Mouse (Mus musculus): ENCODE results near the gene Pnldc1.
"Not testable (repeated sequence)": the region's sequence is repeated elsewhere in the genome, so short reads cannot be mapped to it uniquely, and the experiment has no call there.

Gene Pnldc1

GRCm38 (mm10) chr17:12915881-12916583 lies 6.0 kb upstream of the Pnldc1 start, which contains the start of gene Mrpl18:
Gene Mrpl18 (minus strand): TSS chr17:12916345.
- in situ Hi-C loops (cut with MboI; ENCODE audit: low pct_unique_long_range_greater_than_20kb in 1 of 2, low sequenced_read_pairs in 2 of 2, unreplicated experiment in 1 of 2), result loop anchor here in 1 of 2 experiments (10.0 kb wide), 1 partner anchor 69 kb away; no protein-coding TSS in a partner anchor

- in situ Hi-C loops (cut with MboI; ENCODE audit: low pct_unique_long_range_greater_than_20kb in 1 of 2, low sequenced_read_pairs in 2 of 2, unreplicated experiment in 1 of 2), result loop anchor here in 1 of 2 experiments (10.0 kb wide), 1 partner anchor 69 kb away; no protein-coding TSS in a partner anchor
These were observed 5.5 kb upstream of the Pnldc1 start, which contains the start of gene Tcp1 for GRCm38 (mm10) chr17:12915488-12915880. Gene Tcp1 (plus strand): TSS chr17:12915701.

GRCm38 (mm10) chr17:12910391-12910790 lies 361 bp upstream of the Pnldc1 start:
- in situ Hi-C loops (cut with MboI; ENCODE audit: low pct_unique_long_range_greater_than_20kb in 1 of 2, low sequenced_read_pairs in 2 of 2, unreplicated experiment in 1 of 2), result loop anchor here in 1 of 2 experiments (10.0 kb wide), 1 partner anchor 74 kb away; no protein-coding TSS in a partner anchor

- in situ Hi-C loops (cut with MboI; ENCODE audit: low pct_unique_long_range_greater_than_20kb in 1 of 2, low sequenced_read_pairs in 2 of 2, unreplicated experiment in 1 of 2), result no loop called here
These were observed 3.6 kb downstream of the Pnldc1 start for GRCm38 (mm10) chr17:12906436-12906835.

- in situ Hi-C loops (cut with MboI; ENCODE audit: low pct_unique_long_range_greater_than_20kb in 1 of 2, low sequenced_read_pairs in 2 of 2, unreplicated experiment in 1 of 2), result no loop called here
These were observed 4.2 kb downstream of the Pnldc1 start for GRCm38 (mm10) chr17:12905810-12906209.

GRCm38 (mm10) chr17:12904349-12904748 lies 5.7 kb downstream of the Pnldc1 start:
- in situ Hi-C loops (cut with MboI; ENCODE audit: low pct_unique_long_range_greater_than_20kb in 1 of 2, low sequenced_read_pairs in 2 of 2, unreplicated experiment in 1 of 2), result no loop called here

- in situ Hi-C loops (cut with MboI; ENCODE audit: low pct_unique_long_range_greater_than_20kb in 1 of 2, low sequenced_read_pairs in 2 of 2, unreplicated experiment in 1 of 2), result no loop called here
These were observed 6.4 kb downstream of the Pnldc1 start for GRCm38 (mm10) chr17:12903372-12904333.

- in situ Hi-C loops (cut with MboI; ENCODE audit: low pct_unique_long_range_greater_than_20kb in 1 of 2, low sequenced_read_pairs in 2 of 2, unreplicated experiment in 1 of 2), result no loop called here
These were observed 7.7 kb downstream of the Pnldc1 start for GRCm38 (mm10) chr17:12902291-12902690.

- in situ Hi-C loops (cut with MboI; ENCODE audit: low pct_unique_long_range_greater_than_20kb in 1 of 2, low sequenced_read_pairs in 2 of 2, unreplicated experiment in 1 of 2), result not testable (repeated sequence)
These were observed 11.4 kb downstream of the Pnldc1 start for GRCm38 (mm10) chr17:12898607-12899006.

GRCm38 (mm10) chr17:12897674-12898073 lies 12.4 kb downstream of the Pnldc1 start:
- in situ Hi-C loops (cut with MboI; ENCODE audit: low pct_unique_long_range_greater_than_20kb in 1 of 2, low sequenced_read_pairs in 2 of 2, unreplicated experiment in 1 of 2), result no loop called here

GRCm38 (mm10) chr17:12892033-12892432 lies 18.0 kb downstream of the Pnldc1 start:
- in situ Hi-C loops (cut with MboI; ENCODE audit: low pct_unique_long_range_greater_than_20kb in 1 of 2, low sequenced_read_pairs in 2 of 2, unreplicated experiment in 1 of 2), result no loop called here

GRCm38 (mm10) chr17:12891054-12891453 lies 19.0 kb downstream of the Pnldc1 start:
- in situ Hi-C loops (cut with MboI; ENCODE audit: low pct_unique_long_range_greater_than_20kb in 1 of 2, low sequenced_read_pairs in 2 of 2, unreplicated experiment in 1 of 2), result no loop called here

- in situ Hi-C loops (cut with MboI; ENCODE audit: low pct_unique_long_range_greater_than_20kb in 1 of 2, low sequenced_read_pairs in 2 of 2, unreplicated experiment in 1 of 2), result loop anchor here in 1 of 2 experiments (10.0 kb wide), 1 partner anchor 658 kb away; no protein-coding TSS in a partner anchor
These were observed 22.8 kb downstream of the Pnldc1 start for GRCm38 (mm10) chr17:12887021-12887775.

- in situ Hi-C loops (cut with MboI; ENCODE audit: low pct_unique_long_range_greater_than_20kb in 1 of 2, low sequenced_read_pairs in 2 of 2, unreplicated experiment in 1 of 2), result loop anchor here in 1 of 2 experiments (10.0 kb wide), 1 partner anchor 658 kb away; no protein-coding TSS in a partner anchor
These were observed 23.4 kb downstream of the Pnldc1 start for GRCm38 (mm10) chr17:12886620-12887019.

GRCm38 (mm10) chr17:12881216-12881615 lies 28.8 kb downstream of the Pnldc1 start:
- in situ Hi-C loops (cut with MboI; ENCODE audit: low pct_unique_long_range_greater_than_20kb in 1 of 2, low sequenced_read_pairs in 2 of 2, unreplicated experiment in 1 of 2), result loop anchor here in 1 of 2 experiments (10.0 kb wide), 1 partner anchor 664 kb away; no protein-coding TSS in a partner anchor

GRCm38 (mm10) chr17:12880178-12880577 lies 29.9 kb downstream of the Pnldc1 start:
- in situ Hi-C loops (cut with MboI; ENCODE audit: low pct_unique_long_range_greater_than_20kb in 1 of 2, low sequenced_read_pairs in 2 of 2, unreplicated experiment in 1 of 2), result loop anchor here in 1 of 2 experiments (10.0 kb wide), 1 partner anchor 665 kb away; no protein-coding TSS in a partner anchor

GRCm38 (mm10) chr17:12875734-12876133 lies 34.3 kb downstream of the Pnldc1 start, which contains the start of gene Mrgprh:
Gene Mrgprh (plus strand): TSS chr17:12876034.
- in situ Hi-C loops (cut with MboI; ENCODE audit: low pct_unique_long_range_greater_than_20kb in 1 of 2, low sequenced_read_pairs in 2 of 2, unreplicated experiment in 1 of 2), result no loop called here
